Mouse (Mus musculus): ENCODE results near the gene Nfkb1. TPM values are rescaled to one million over a fixed set of nuclear protein-coding genes. Genes with fewer than 3 reads are reported as not detected.

Nfkb1 gene
- total RNA-seq, 2 experiments from 2014 or later: 20.8 to 24.4 TPM

- no peak for TF ChIP-seq CTCF (IDR thresholded peaks at IDR 0.05)
- DNase-seq (ENCODE audit: extremely low spot score in 1 of 2, low spot score in 2 of 2): no peak
- Histone ChIP-seq H3K27ac (no peak overlapping the region), H3K4me3 (no peak overlapping the region)
- intact Hi-C loops (cut with DNase I): loop anchor here (10.0 kb wide), 1 partner anchor 288 kb away; no protein-coding TSS in a partner anchor
Measured at GRCm38 (mm10) chr3:135547298-135547697, 144.0 kb downstream of the Nfkb1 start.

GRCm38 (mm10) chr3:135546212-135546923 lies 145.0 kb downstream of the Nfkb1 start:
- Histone ChIP-seq H3K27ac (no peak overlapping the region), H3K4me3 (no peak overlapping the region)
- no peak for DNase-seq (ENCODE audit: extremely low spot score in 1 of 2, low spot score in 2 of 2)
- no peak for TF ChIP-seq CTCF (IDR thresholded peaks at IDR 0.05)
- intact Hi-C loops (cut with DNase I): loop anchor here (10.0 kb wide), 1 partner anchor 288 kb away; no protein-coding TSS in a partner anchor

Other genes starting within 250 kb of the Nfkb1 start
- 10 to 100 TPM in 1 of 2 experiments, 1 to 10 TPM in 1; 8.9 to 15.5 TPM for gene Manba, start 205.9 kb downstream of the Nfkb1 start, total RNA-seq (2021)
- 1 to 10 TPM; 2.7 to 3.2 TPM for gene Slc39a8, start 133.7 kb upstream of the Nfkb1 start, total RNA-seq (2021)

Data from left cerebral cortex, adult 2 months (tissue).